Mouse (Mus musculus): ENCODE measurements around the gene Rps26. TPM values are rescaled to one million over a fixed set of nuclear protein-coding genes. Genes with fewer than 3 reads are reported as not detected.
A peak's percentile ranks its signal among the peaks of the same experiment; 100 is the strongest.

The Rps26 gene
- polyA plus RNA-seq, 1 experiment, result 514 TPM

- peaks cover 42% of the 10 kb centered on the region for H3K27me3 ChIP-seq (ENCODE audit: control insufficient read depth)
- no peaks in the 10 kb centered on the region; the same call in 1 of the 2 replicates for H3K9me3 ChIP-seq (ENCODE audit: control insufficient read depth, low read length)
- peaks cover 52% of the 10 kb centered on the region for H3K4me1 ChIP-seq (ENCODE audit: control insufficient read depth)
- TF ChIP-seq TAL1 (IDR thresholded peaks at IDR 0.05; ENCODE audit: low read length) (no peak), GATA1 (IDR thresholded peaks at IDR 0.05; ENCODE audit: low read length) (no peak)
- H3K4me3 ChIP-seq (replicated peaks), result no peak overlapping the region
- H3K36me3 ChIP-seq (ENCODE audit: control insufficient read depth), result no peaks in the 10 kb centered on the region
Measured at GRCm38 (mm10) chr10:128663441-128664220, 37.1 kb upstream of the Rps26 start.

GRCm38 (mm10) chr10:128662465-128662864 is 35.9 kb upstream of the Rps26 start:
- TF ChIP-seq GATA1 (IDR thresholded peaks at IDR 0.05; ENCODE audit: low read length) (0 out of 2 replicates have a peak, but pooled peaks have one; percentile 30), TAL1 (IDR thresholded peaks at IDR 0.05; ENCODE audit: low read length) (no peak)
- Histone ChIP-seq H3K4me1 (ENCODE audit: control insufficient read depth) (peaks cover 48% of the 10 kb centered on the region), H3K27me3 (ENCODE audit: control insufficient read depth) (peaks cover 41% of the 10 kb centered on the region), H3K36me3 (ENCODE audit: control insufficient read depth) (no peaks in the 10 kb centered on the region), H3K4me3 (replicated peaks) (no peak overlapping the region), H3K9me3 (ENCODE audit: control insufficient read depth, low read length) (no peaks in the 10 kb centered on the region)

GRCm38 (mm10) chr10:128659490-128659889 is 32.9 kb upstream of the Rps26 start:
- no peaks in the 10 kb centered on the region for H3K9me3 ChIP-seq (ENCODE audit: control insufficient read depth, low read length)
- H3K27me3 ChIP-seq (ENCODE audit: control insufficient read depth), result peaks cover 44% of the 10 kb centered on the region
- no peaks in the 10 kb centered on the region for H3K36me3 ChIP-seq (ENCODE audit: control insufficient read depth)
- TF ChIP-seq TAL1 (IDR thresholded peaks at IDR 0.05; ENCODE audit: low read length) (no peak), GATA1 (IDR thresholded peaks at IDR 0.05; ENCODE audit: low read length) (no peak)
- no peak overlapping the region for H3K4me3 ChIP-seq (replicated peaks)
- peaks cover 31% of the 10 kb centered on the region for H3K4me1 ChIP-seq (ENCODE audit: control insufficient read depth)

GRCm38 (mm10) chr10:128657844-128658243 is 31.3 kb upstream of the Rps26 start:
- H3K36me3 ChIP-seq (ENCODE audit: control insufficient read depth), result no peaks in the 10 kb centered on the region
- H3K4me1 ChIP-seq (ENCODE audit: control insufficient read depth), result peaks cover 14% of the 10 kb centered on the region
- no peak overlapping the region for H3K4me3 ChIP-seq (replicated peaks)
- H3K9me3 ChIP-seq (ENCODE audit: control insufficient read depth, low read length), result no peaks in the 10 kb centered on the region
- no peak for TF ChIP-seq GATA1 (IDR thresholded peaks at IDR 0.05; ENCODE audit: low read length)
- TF ChIP-seq TAL1 (IDR thresholded peaks at IDR 0.05; ENCODE audit: low read length), result no peak
- H3K27me3 ChIP-seq (ENCODE audit: control insufficient read depth), result peaks cover 56% of the 10 kb centered on the region

- TF ChIP-seq TAL1 (IDR thresholded peaks at IDR 0.05; ENCODE audit: low read length) (no peak), GATA1 (IDR thresholded peaks at IDR 0.05; ENCODE audit: low read length) (no peak)
- Histone ChIP-seq H3K27me3 (ENCODE audit: control insufficient read depth) (peaks cover 56% of the 10 kb centered on the region), H3K4me3 (replicated peaks) (no peak overlapping the region), H3K9me3 (ENCODE audit: control insufficient read depth, low read length) (no peaks in the 10 kb centered on the region), H3K4me1 (ENCODE audit: control insufficient read depth) (peaks cover 8% of the 10 kb centered on the region), H3K36me3 (ENCODE audit: control insufficient read depth) (no peaks in the 10 kb centered on the region)
Measured at GRCm38 (mm10) chr10:128656731-128657130, 30.2 kb upstream of the Rps26 start.

GRCm38 (mm10) chr10:128655254-128655653 is 28.7 kb upstream of the Rps26 start:
- Histone ChIP-seq H3K27me3 (ENCODE audit: control insufficient read depth) (peaks cover 53% of the 10 kb centered on the region), H3K4me3 (replicated peaks) (no peak overlapping the region), H3K9me3 (ENCODE audit: control insufficient read depth, low read length) (no peaks in the 10 kb centered on the region), H3K36me3 (ENCODE audit: control insufficient read depth) (no peaks in the 10 kb centered on the region), H3K4me1 (ENCODE audit: control insufficient read depth) (peaks cover 8% of the 10 kb centered on the region)
- no peak for TF ChIP-seq GATA1 (IDR thresholded peaks at IDR 0.05; ENCODE audit: low read length)
- TF ChIP-seq TAL1 (IDR thresholded peaks at IDR 0.05; ENCODE audit: low read length), result no peak

GRCm38 (mm10) chr10:128653866-128654265 is 27.3 kb upstream of the Rps26 start:
- H3K4me1 ChIP-seq (ENCODE audit: control insufficient read depth), result peaks cover 8% of the 10 kb centered on the region
- no peak overlapping the region for H3K4me3 ChIP-seq (replicated peaks)
- peaks cover 40% of the 10 kb centered on the region for H3K27me3 ChIP-seq (ENCODE audit: control insufficient read depth)
- H3K36me3 ChIP-seq (ENCODE audit: control insufficient read depth), result no peaks in the 10 kb centered on the region
- no peaks in the 10 kb centered on the region for H3K9me3 ChIP-seq (ENCODE audit: control insufficient read depth, low read length)
- TF ChIP-seq TAL1 (IDR thresholded peaks at IDR 0.05; ENCODE audit: low read length), result no peak

- no peak for TF ChIP-seq GATA1 (IDR thresholded peaks at IDR 0.05; ENCODE audit: low read length)
- no peak for TF ChIP-seq TAL1 (IDR thresholded peaks at IDR 0.05; ENCODE audit: low read length)
- H3K36me3 ChIP-seq (ENCODE audit: control insufficient read depth), result no peaks in the 10 kb centered on the region
- no peaks in the 10 kb centered on the region; the same call in 1 of the 2 replicates for H3K9me3 ChIP-seq (ENCODE audit: control insufficient read depth, low read length)
- peaks cover 66% of the 10 kb centered on the region for H3K27me3 ChIP-seq (ENCODE audit: control insufficient read depth)
- H3K4me3 ChIP-seq (replicated peaks), result peak overlapping the region; percentile 41
- H3K4me1 ChIP-seq (ENCODE audit: control insufficient read depth), result peaks cover 27% of the 10 kb centered on the region
Measured at GRCm38 (mm10) chr10:128646139-128647089, 19.9 kb upstream of the Rps26 start.

All from erythroblast, embryonic 14.5 days (primary cell).